Mouse (Mus musculus): ENCODE data around the gene Abr.

DNA sequence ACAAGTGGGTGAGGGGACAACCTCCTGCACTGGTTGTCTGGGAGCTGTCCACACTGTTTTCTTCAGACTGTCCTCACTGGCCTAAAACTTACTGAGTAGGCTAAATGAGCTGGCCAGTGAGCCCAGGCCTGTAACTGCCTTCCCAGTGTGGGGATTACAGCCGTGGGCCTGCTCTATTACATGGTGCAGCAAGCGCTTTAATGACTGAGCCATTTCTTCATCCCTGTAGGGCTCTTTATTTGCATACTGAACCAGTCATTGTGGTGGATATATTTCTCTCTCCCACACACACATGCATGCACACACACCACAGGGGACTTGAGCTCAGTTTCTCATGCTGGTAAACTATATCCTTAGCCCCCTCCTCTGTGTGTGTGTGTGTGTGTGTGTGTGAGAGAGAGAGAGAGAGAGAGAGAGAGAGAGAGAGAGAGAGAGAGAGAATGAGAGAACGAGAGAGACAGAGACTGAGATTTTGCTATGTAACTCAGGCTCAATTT is 30.8 kb upstream of the Abr start:
- TF ChIP-seq POLR2A (IDR thresholded peaks at IDR 0.05; ENCODE audit: extremely low read depth, insufficient read depth, low read length) (no peak), CTCF (IDR thresholded peaks at IDR 0.05; ENCODE audit: extremely low read depth, insufficient read depth, low read length) (no peak)

Data from cortical plate, adult 2 months (tissue).